In genomic region chr11:108171917-108172316, GRCm38 (mm10) we compare ENCODE assay signal across 13 mouse cellular contexts.
DNase-seq lines count a peak whose midpoint lies in the region; ATAC-seq lines count a peak whose summit lies in the region.
"Had no signal": no experiment of that assay in that cellular context is flagged by ENCODE, and none has a peak within 500 bp of the region (broad histone marks: within the 10 kb centered on the region; RNA-seq: fewer than 3 reads in every experiment).

No protein-coding gene starts in this region.

- H3K4me1 ChIP-seq in hindbrain, embryonic 11.5 days (replicated peaks; ENCODE audit: control insufficient read depth, insufficient read depth, low read length): no peaks in the 10 kb centered on the region
- H3K4me1 ChIP-seq in hindbrain, embryonic 13.5 days (replicated peaks): peaks cover 8% of the 10 kb centered on the region
- peaks cover 9% of the 10 kb centered on the region; the same call in 1 of the 2 replicates for H3K4me1 ChIP-seq in midbrain, embryonic 15.5 days
- H3K4me1 ChIP-seq: heart, embryonic 15.5 days had no signal

- no peak overlapping the region for H3K4me2 ChIP-seq in hindbrain, embryonic 11.5 days (replicated peaks; ENCODE audit: low read depth, low read length)
- H3K4me2 ChIP-seq in hindbrain, embryonic 13.5 days: no peak overlapping the region
- no peak overlapping the region for H3K4me2 ChIP-seq in midbrain, embryonic 15.5 days
- H3K4me2 ChIP-seq: heart, embryonic 15.5 days had no signal

- H3K27ac ChIP-seq in hindbrain, embryonic 11.5 days (ENCODE audit: low read depth, low read length): no peak overlapping the region
- no peak overlapping the region for H3K27ac ChIP-seq in hindbrain, embryonic 13.5 days
- peak overlapping the region; percentile 57 for H3K27ac ChIP-seq in midbrain, embryonic 15.5 days
- H3K27ac ChIP-seq: heart, embryonic 15.5 days; liver, embryonic 14.5 days had no signal

- H3K36me3 ChIP-seq in hindbrain, embryonic 11.5 days (ENCODE audit: control insufficient read depth, insufficient read depth, low read length): no peaks in the 10 kb centered on the region
- H3K36me3 ChIP-seq in hindbrain, embryonic 13.5 days: no peaks in the 10 kb centered on the region
- H3K36me3 ChIP-seq in midbrain, embryonic 15.5 days (replicated peaks): no peaks in the 10 kb centered on the region

- intact Hi-C loops in gastrocnemius, postnatal 36 days (cut with DNase I): no loop called here

- 69% methylated on average over 5 of the region's 5 CpGs for WGBS in hindbrain, embryonic 11.5 days
- WGBS in hindbrain, embryonic 13.5 days: 59% methylated on average over 5 of the region's 5 CpGs
- 39% methylated on average over 5 of the region's 5 CpGs for WGBS in midbrain, embryonic 15.5 days

- peak; percentile 31 for DNase-seq in hindbrain, embryonic 11.5 days (ENCODE audit: low spot score)
- DNase-seq in CD4-positive, CD25-positive, alpha-beta regulatory T cell, adult 2 months (ENCODE audit: low read depth, low spot score): peak; percentile 57
- DNase-seq in brain, embryonic 18.5 days (ENCODE audit: low read depth, low spot score): peak; percentile 70
- no peak for DNase-seq in gastrocnemius, postnatal 36 days
- DNase-seq: adrenal gland, postnatal 10 days; cerebellum, postnatal 14 days; thymus, adult 18-20 months had no signal

- ATAC-seq in hindbrain, embryonic 11.5 days (ENCODE audit: low FRiP score): no peak
- no peak for ATAC-seq in hindbrain, embryonic 13.5 days (ENCODE audit: low FRiP score)
- peak; percentile 83 for ATAC-seq in midbrain, embryonic 15.5 days (replicated peaks)
- no peak for ATAC-seq in monocyte, adult 5-6 weeks (replicated peaks; ENCODE audit: insufficient number of reproducible peaks, low FRiP score, low TSS enrichment, poor library complexity, severe bottlenecking)
- ATAC-seq: lung, postnatal 0 days had no signal

- H3K4me3 ChIP-seq in hindbrain, embryonic 11.5 days (ENCODE audit: low read depth, low read length): no peak overlapping the region
- H3K4me3 ChIP-seq in hindbrain, embryonic 13.5 days: no peak overlapping the region
- no peak overlapping the region for H3K4me3 ChIP-seq in midbrain, embryonic 15.5 days
- H3K4me3 ChIP-seq: heart, embryonic 15.5 days had no signal

- H3K9ac ChIP-seq in hindbrain, embryonic 11.5 days (ENCODE audit: low read depth, low read length): no peak overlapping the region
- no peak overlapping the region for H3K9ac ChIP-seq in hindbrain, embryonic 13.5 days
- no peak overlapping the region for H3K9ac ChIP-seq in midbrain, embryonic 15.5 days
- H3K9ac ChIP-seq: heart, embryonic 15.5 days; liver, embryonic 14.5 days had no signal

- no peaks in the 10 kb centered on the region for H3K9me3 ChIP-seq in hindbrain, embryonic 11.5 days (ENCODE audit: control insufficient read depth, low read length)
- H3K9me3 ChIP-seq in hindbrain, embryonic 13.5 days: no peaks in the 10 kb centered on the region
- H3K9me3 ChIP-seq in midbrain, embryonic 15.5 days: peaks cover 4% of the 10 kb centered on the region
- H3K9me3 ChIP-seq: heart, embryonic 15.5 days had no signal

- H3K27me3 ChIP-seq in hindbrain, embryonic 11.5 days (ENCODE audit: control insufficient read depth, insufficient read depth, low read length): no peaks in the 10 kb centered on the region
- H3K27me3 ChIP-seq in hindbrain, embryonic 13.5 days: 0 out of 2 replicates have a peak, but pooled peaks cover 2% of the 10 kb centered on the region
- H3K27me3 ChIP-seq in midbrain, embryonic 15.5 days (replicated peaks): no peaks in the 10 kb centered on the region
- H3K27me3 ChIP-seq: heart, embryonic 15.5 days had no signal

Comparison
In these comparisons a context has a peak if more than half of its experiments do, and no peak if none do; other contexts are left out.
1. DNase-seq: peak in hindbrain, embryonic 11.5 days (single experiment), CD4-positive, CD25-positive, alpha-beta regulatory T cell, adult 2 months (single experiment) and brain, embryonic 18.5 days (single experiment); none in gastrocnemius, postnatal 36 days (0 of 2).